Mouse (Mus musculus) CH12.LX (cell line): ENCODE results near the gene Gtf2h2. TPM values are rescaled to one million over a fixed set of nuclear protein-coding genes. Genes with fewer than 3 reads are reported as not detected.

Source experiments
- DNase-seq: peaks from one replicate; pipeline ENCODE4 v3.0.0-alpha.2; 2013; ENCODE audit errors: extremely low read depth
- H3K27ac ChIP-seq: 2 replicates; pipeline ENCODE4 v1.5.1; 2012; ENCODE audit warnings: low read depth, mild to moderate bottlenecking, control low read depth, moderate library complexity; ENCODE audit not compliant: insufficient read depth
- H3K27me3 ChIP-seq: replicated peaks from 2 replicates; pipeline ENCODE3; 2012; ENCODE audit warnings: inconsistent platforms
- H3K36me3 ChIP-seq, 2 experiments: replicated peaks in 1 of 2; 2 replicates each; pipeline versions ENCODE3 to v1.6.1; 2012; ENCODE audit warnings: inconsistent platforms in 1 of 2, low read length in 1 of 2, mild to moderate bottlenecking in 1 of 2, mixed read lengths in 1 of 2, moderate library complexity in 1 of 2; ENCODE audit not compliant: control insufficient read depth in 1 of 2, insufficient read depth in 1 of 2
- H3K4me1 ChIP-seq, 2 experiments: 2 replicates each; pipeline ENCODE4 v1.6.1; 2012; ENCODE audit warnings: inconsistent platforms in 1 of 2, moderate library complexity in 1 of 2; ENCODE audit not compliant: insufficient read depth in 2 of 2, control insufficient read depth in 1 of 2
- H3K4me2 ChIP-seq: 2 replicates; pipeline ENCODE4 v1.6.1; 2012; ENCODE audit warnings: low read depth, mild to moderate bottlenecking, control low read depth; ENCODE audit not compliant: poor library complexity, insufficient read depth, severe bottlenecking
- H3K4me3 ChIP-seq, 3 experiments: fragments of 150-350 bp in 1 of 3; sonication (generic) in 1 of 3; replicated peaks in 1 of 3; 2 replicates each; pipeline versions ENCODE3 to v1.5.1; 2011 to 2012; ENCODE audit warnings: low read depth in 2 of 3, low read length in 2 of 3, mild to moderate bottlenecking in 2 of 3, moderate library complexity in 2 of 3, control low read depth in 1 of 3, improper control_type of control experiment in 1 of 3, inconsistent platforms in 1 of 3, mixed read lengths in 1 of 3; ENCODE audit not compliant: poor library complexity in 1 of 3
- H3K79me2 ChIP-seq: replicated peaks from 2 replicates; pipeline ENCODE4 v1.6.1; 2012; ENCODE audit warnings: mild to moderate bottlenecking, moderate library complexity; ENCODE audit not compliant: control insufficient read depth, poor library complexity, insufficient read depth, severe bottlenecking; ENCODE audit errors: extremely low read depth
- H3K9ac ChIP-seq: 2 replicates; pipeline ENCODE4 v1.6.1; 2012; ENCODE audit warnings: low read depth, mild to moderate bottlenecking, control low read depth, moderate library complexity; ENCODE audit not compliant: insufficient read depth
- H3K9me3 ChIP-seq: replicated peaks from 2 replicates; pipeline ENCODE3; 2012; ENCODE audit warnings: low read length, inconsistent platforms, mixed read lengths
- BHLHE40 ChIP-seq: IDR thresholded peaks from 2 replicates; pipeline ENCODE4 v1.6.1; 2011; ENCODE audit warnings: mild to moderate bottlenecking, low read depth, low read length, improper control_type of control experiment
- CHD2 ChIP-seq: IDR thresholded peaks from 2 replicates; pipeline ENCODE4 v1.6.1; 2011; ENCODE audit warnings: low read length, improper control_type of control experiment
- CTCF ChIP-seq, 2 experiments: IDR thresholded peaks in 1 of 2; conservative IDR thresholded peaks in 1 of 2; 2 replicates each; pipeline ENCODE4 v1.5.1; 2011 to 2012; ENCODE audit warnings: low read depth in 2 of 2, low read length in 2 of 2, improper control_type of control experiment in 1 of 2, inconsistent platforms in 1 of 2, mild to moderate bottlenecking in 1 of 2, moderate library complexity in 1 of 2
- E2F4 ChIP-seq: IDR thresholded peaks from 2 replicates; pipeline ENCODE4 v1.6.1; 2011; ENCODE audit warnings: low read depth, low read length, improper control_type of control experiment; ENCODE audit not compliant: insufficient replicate concordance
- ELF1 ChIP-seq: IDR thresholded peaks from 2 replicates; pipeline ENCODE4 v1.6.1; 2014; ENCODE audit warnings: low read depth, mild to moderate bottlenecking, inconsistent platforms, low read length, improper control_type of control experiment
- EP300 ChIP-seq: IDR thresholded peaks from 2 replicates; pipeline ENCODE4 v1.6.1; 2011; ENCODE audit warnings: low read length, improper control_type of control experiment
- ETS1 ChIP-seq: conservative IDR thresholded peaks from 2 replicates; pipeline ENCODE4 v1.6.1; 2012; ENCODE audit warnings: low read depth, mild to moderate bottlenecking, inconsistent platforms, low read length, improper control_type of control experiment, moderate library complexity
- GABPA ChIP-seq: IDR thresholded peaks from 2 replicates; pipeline ENCODE4 v1.6.1; 2012; ENCODE audit warnings: low read depth, low read length, improper control_type of control experiment, inconsistent platforms; ENCODE audit not compliant: insufficient replicate concordance
- HCFC1 ChIP-seq: IDR thresholded peaks from 2 replicates; pipeline ENCODE4 v1.6.1; 2012; ENCODE audit warnings: low read depth, mild to moderate bottlenecking, inconsistent platforms, low read length, improper control_type of control experiment
- JUN ChIP-seq: IDR thresholded peaks from 2 replicates; pipeline ENCODE4 v1.6.1; 2011; ENCODE audit warnings: low read depth, mild to moderate bottlenecking, low read length, improper control_type of control experiment, moderate library complexity; ENCODE audit not compliant: insufficient read depth
- KAT2A ChIP-seq: IDR thresholded peaks from 2 replicates; pipeline ENCODE4 v1.6.1; 2012; ENCODE audit warnings: low read length, improper control_type of control experiment, inconsistent platforms; ENCODE audit not compliant: insufficient replicate concordance
- MAFK ChIP-seq: IDR thresholded peaks from 2 replicates; pipeline ENCODE4 v1.6.1; 2011; ENCODE audit warnings: low read length, improper control_type of control experiment; ENCODE audit not compliant: insufficient replicate concordance
- MAX ChIP-seq: IDR thresholded peaks from 2 replicates; pipeline ENCODE4 v1.6.1; 2011; ENCODE audit warnings: low read length, improper control_type of control experiment
- MAZ ChIP-seq: IDR thresholded peaks from 2 replicates; pipeline ENCODE4 v1.6.1; 2012; ENCODE audit warnings: low read depth, mild to moderate bottlenecking, inconsistent platforms, low read length, improper control_type of control experiment, moderate library complexity
- MEF2A ChIP-seq: IDR thresholded peaks from 2 replicates; pipeline ENCODE4 v1.6.1; 2014; ENCODE audit warnings: low read depth, mild to moderate bottlenecking, inconsistent platforms, low read length, improper control_type of control experiment, borderline replicate concordance
- MXI1 ChIP-seq: IDR thresholded peaks from 2 replicates; pipeline ENCODE4 v1.6.1; 2011; ENCODE audit warnings: mild to moderate bottlenecking, low read depth, low read length, improper control_type of control experiment
- NELFE ChIP-seq: IDR thresholded peaks from 2 replicates; pipeline ENCODE4 v1.6.1; 2011; ENCODE audit warnings: low read depth, low read length, improper control_type of control experiment
- NRF1 ChIP-seq: IDR thresholded peaks from 2 replicates; pipeline ENCODE4 v1.6.1; 2014; ENCODE audit warnings: low read depth, mild to moderate bottlenecking, inconsistent platforms, low read length, improper control_type of control experiment, moderate library complexity
- PAX5 ChIP-seq: IDR thresholded peaks from 2 replicates; pipeline ENCODE4 v1.6.1; 2012; ENCODE audit warnings: low read length, inconsistent platforms, mixed read lengths
- POLR2A ChIP-seq: IDR thresholded peaks from 2 replicates; pipeline ENCODE4 v1.6.1; 2011; ENCODE audit warnings: low read depth, mild to moderate bottlenecking, improper control_type of control experiment, low read length
- POLR2AphosphoS2 ChIP-seq: IDR thresholded peaks from 2 replicates; pipeline ENCODE4 v1.6.1; 2011; ENCODE audit warnings: low read depth, low read length, improper control_type of control experiment
- RAD21 ChIP-seq: IDR thresholded peaks from 2 replicates; pipeline ENCODE4 v1.6.1; 2011; ENCODE audit warnings: low read depth, mild to moderate bottlenecking, low read length, improper control_type of control experiment, moderate library complexity
- RCOR1 ChIP-seq: conservative IDR thresholded peaks from 2 replicates; pipeline ENCODE4 v1.6.1; 2012; ENCODE audit warnings: low read depth, mild to moderate bottlenecking, inconsistent platforms, low read length, improper control_type of control experiment
- SIN3A ChIP-seq: IDR thresholded peaks from 2 replicates; pipeline ENCODE4 v1.6.1; 2012; ENCODE audit warnings: low read length, improper control_type of control experiment, inconsistent platforms
- SMC3 ChIP-seq: IDR thresholded peaks from 2 replicates; pipeline ENCODE4 v1.6.1; 2011; ENCODE audit warnings: low read depth, low read length, improper control_type of control experiment
- TBP ChIP-seq: conservative IDR thresholded peaks from 2 replicates; pipeline ENCODE4 v1.6.1; 2011; ENCODE audit warnings: low read depth, low read length, improper control_type of control experiment
- TCF12 ChIP-seq: IDR thresholded peaks from 2 replicates; pipeline ENCODE4 v1.6.1; 2014; ENCODE audit warnings: low read depth, mild to moderate bottlenecking, inconsistent platforms, low read length, improper control_type of control experiment
- USF1 ChIP-seq: IDR thresholded peaks from 2 replicates; pipeline ENCODE4 v1.6.1; 2014; ENCODE audit warnings: low read depth, mild to moderate bottlenecking, inconsistent platforms, low read length, improper control_type of control experiment
- USF2 ChIP-seq: conservative IDR thresholded peaks from 2 replicates; pipeline ENCODE4 v1.6.1; 2011; ENCODE audit warnings: low read depth, low read length, improper control_type of control experiment
- ZC3H11A ChIP-seq: IDR thresholded peaks from 2 replicates; pipeline ENCODE4 v1.6.1; 2012; ENCODE audit warnings: low read depth, mild to moderate bottlenecking, inconsistent platforms, low read length, improper control_type of control experiment
- ZKSCAN1 ChIP-seq: IDR thresholded peaks from 2 replicates; pipeline ENCODE4 v1.6.1; 2012; ENCODE audit warnings: low read depth, inconsistent platforms, low read length, improper control_type of control experiment, borderline replicate concordance
- ZMIZ1 ChIP-seq: IDR thresholded peaks from 2 replicates; pipeline ENCODE4 v1.6.1; 2012; ENCODE audit warnings: low read depth, mild to moderate bottlenecking, inconsistent platforms, low read length, improper control_type of control experiment
- dilution Hi-C: fragments of 300-500 bp; cut with MboI; formaldehyde crosslinking; loops from 2 replicates; pipeline ENCODE4 v1.14.3; 2020; ENCODE audit warnings: low sequenced_read_pairs; ENCODE audit not compliant: extremely low pct_unique_long_range_greater_than_20kb, extremely low pct_ligation_motif_present
- in situ Hi-C: fragments of 300-500 bp; cut with MboI; formaldehyde crosslinking; loops from 3 replicates; pipeline ENCODE4 v1.14.3; 2019; ENCODE audit warnings: low sequenced_read_pairs, low pct_ligation_motif_present, low pct_unique_long_range_greater_than_20kb, mixed read lengths
- polyA plus RNA-seq: library from polyadenylated mRNA; unstranded; fragments of >175 nt; gene quantifications from 2 replicates; pipeline ENCODE4 v1.2.1, GENCODE M21; 2012; ENCODE audit warnings: low read depth; ENCODE audit not compliant: insufficient read length
- total RNA-seq, 2 experiments: library from RNA; depleted of rRNA; stranded (reverse); fragments of 300-350 nt in 1 of 2; fragments of >200 nt in 1 of 2; gene quantifications; 2 replicates each; pipeline ENCODE4 v1.2.3; 2012 to 2014

Gene Gtf2h2
- total and polyA plus RNA-seq, 3 experiments, result 34.0 to 90.1 (median 89.2) TPM

GRCm38 (mm10) chr13:100438701-100439100 lies 53.7 kb downstream of the Gtf2h2 start:
- Histone ChIP-seq H3K27me3 (no peaks in the 10 kb centered on the region), H3K79me2 (no peaks in the 10 kb centered on the region), H3K4me3 (no peak overlapping the region), H3K36me3 (no peaks in the 10 kb centered on the region), H3K9me3 (no peaks in the 10 kb centered on the region), H3K27ac (no peak overlapping the region), H3K4me1 (peaks cover 7 to 20% of the 10 kb centered on the region in 2 experiments), H3K9ac (no peak overlapping the region), H3K4me2 (no peak overlapping the region)
- in situ Hi-C loops (no loop called here), dilution Hi-C loops (no loop called here)
- no peak for DNase-seq
- TF ChIP-seq ETS1 (no peak), RCOR1 (no peak), CTCF (conservative IDR thresholded peaks at IDR 0.05 in 1 of 2, IDR thresholded peaks at IDR 0.05 in 1 of 2; ENCODE audit: low read depth in 2 of 2, low read length in 2 of 2) (no peak), GABPA (no peak), MEF2A (no peak), POLR2AphosphoS2 (no peak), NRF1 (no peak), USF2 (no peak)

- H3K9me3 ChIP-seq, result no peaks in the 10 kb centered on the region
- no peaks in the 10 kb centered on the region for H3K36me3 ChIP-seq
- peaks cover 7 to 20% of the 10 kb centered on the region in 2 experiments for H3K4me1 ChIP-seq
- peak; percentile 40 for DNase-seq
- peak overlapping the region; percentile 56 for H3K9ac ChIP-seq
- H3K27me3 ChIP-seq, result no peaks in the 10 kb centered on the region
- dilution Hi-C loops (no loop called here), in situ Hi-C loops (no loop called here)
- H3K4me3 ChIP-seq, result no peak overlapping the region
- no peaks in the 10 kb centered on the region for H3K79me2 ChIP-seq
- peak overlapping the region; percentile 57; the same call in 1 of the 2 replicates for H3K27ac ChIP-seq
- H3K4me2 ChIP-seq, result peak overlapping the region; percentile 99
- TF ChIP-seq ELF1 (peak; percentile 67), NRF1 (no peak), ZMIZ1 (no peak), KAT2A (no peak), MAZ (no peak), USF1 (no peak), TBP (no peak), HCFC1 (peak; percentile 37; the same call in 1 of the 2 replicates), EP300 (peak; percentile 66; the same call in 1 of the 2 replicates), JUN (no peak), PAX5 (no peak), USF2 (no peak), E2F4 (no peak), TCF12 (peak; percentile 48), SIN3A (peak; percentile 50; the same call in 1 of the 2 replicates), SMC3 (no peak), ZC3H11A (no peak), MXI1 (no peak), MAFK (no peak), MAX (no peak), POLR2A (no peak), ZKSCAN1 (no peak), RCOR1 (no peak), CHD2 (no peak), BHLHE40 (no peak), CTCF (conservative IDR thresholded peaks at IDR 0.05 in 1 of 2, IDR thresholded peaks at IDR 0.05 in 1 of 2; ENCODE audit: low read depth in 2 of 2, low read length in 2 of 2) (no peak), POLR2AphosphoS2 (no peak), GABPA (no peak), MEF2A (no peak), RAD21 (no peak), NELFE (no peak)
Observed at GRCm38 (mm10) chr13:100437322-100437825, 55.0 kb downstream of the Gtf2h2 start.
